Mouse (Mus musculus) central nervous system, embryonic 18 days (tissue): Measurements from ENCODE around the gene Cpm. TPM values are rescaled to one million over a fixed set of nuclear protein-coding genes. Genes with fewer than 3 reads are reported as not detected.

ENCODE experiments used
- polyA plus RNA-seq: library from polyadenylated mRNA; depleted of rRNA; stranded (reverse); fragments of >200 nt; gene quantifications from 2 replicates; pipeline ENCODE4 v1.2.3, GENCODE M21; 2012; rRNA removed

The Cpm gene
- polyA plus RNA-seq = 2.7 and 2.8 TPM in 2 replicates

GRCm38 (mm10) chr10:117629169-117629971 lies at the start of gene Cpm:
Gene Cpm, plus strand, starts transcription at chr10:117629500.

GRCm38 (mm10) chr10:117710604-117711141 lies 81.4 kb downstream of the Cpm start, which contains the start of gene Mdm2:
Gene Mdm2, minus strand, starts transcription at chr10:117710758.

Other genes starting within 250 kb of the Cpm start
- 115 and 119 TPM in 2 replicates for gene Cpsf6, start 249.5 kb upstream of the Cpm start, polyA plus RNA-seq
- 58.5 and 62.0 TPM in 2 replicates for gene Mdm2, start 81.3 kb downstream of the Cpm start, polyA plus RNA-seq
- gene Slc35e3, start 116.9 kb downstream of the Cpm start, polyA plus RNA-seq = 27.9 and 28.9 TPM in 2 replicates
- gene Nup107, start 163.2 kb downstream of the Cpm start, polyA plus RNA-seq = 31.6 and 32.7 TPM in 2 replicates
- gene Rap1b, start 216.5 kb downstream of the Cpm start, polyA plus RNA-seq = 81.1 and 85.5 TPM in 2 replicates